Mouse (Mus musculus) heart, adult 18-20 months (tissue): ENCODE data around the gene Vps50. TPM values are rescaled to one million over a fixed set of nuclear protein-coding genes. Genes with fewer than 3 reads are reported as not detected.

Experiments used
- total RNA-seq, 2 experiments: library from RNA; stranded (reverse); gene quantifications; 2 replicates each; pipeline ENCODE4 v1.2.3; 2021

Gene Vps50
- total RNA-seq, 2 experiments from 2014 or later = 15.0 to 15.5 TPM

Other genes starting within 250 kb of the Vps50 start
- gene Samd9l, start 98.8 kb upstream of the Vps50 start, total RNA-seq = 1 to 10 TPM; 6.2 to 7.3 TPM
- under 1 TPM in 1 of 2 experiments, not detected in 1; 0.44 TPM for gene Hepacam2, start 84 bp upstream of the Vps50 start, total RNA-seq